Mouse (Mus musculus) heart, embryonic 15.5 days (tissue): ENCODE measurements around the gene Dut. TPM values are rescaled to one million over a fixed set of nuclear protein-coding genes. Genes with fewer than 3 reads are reported as not detected.

Source experiments
- ATAC-seq: fragments of 200-750 bp; cut with Nextera tagmentation; replicated peaks from 2 replicates; pipeline ENCODE4 v1.8.0; 2017; ENCODE audit warnings: low read depth, moderate TSS enrichment; ENCODE audit not compliant: insufficient number of reproducible peaks, insufficient read depth, low FRiP score
- H3K27ac ChIP-seq: fragments of 300-500 bp; sonication (generic); 2 replicates; pipeline ENCODE4 v1.5.1; 2015; ENCODE audit warnings: mild to moderate bottlenecking, inconsistent platforms
- H3K27me3 ChIP-seq: fragments of 300-500 bp; sonication (generic); 2 replicates; pipeline ENCODE4 v1.6.1; 2015; ENCODE audit warnings: inconsistent platforms
- H3K36me3 ChIP-seq: fragments of 300-500 bp; sonication (generic); 2 replicates; pipeline ENCODE4 v1.6.1; 2015; ENCODE audit warnings: mild to moderate bottlenecking, inconsistent platforms
- H3K4me1 ChIP-seq: fragments of 300-500 bp; sonication (generic); replicated peaks from 2 replicates; pipeline ENCODE4 v1.6.1; 2015; ENCODE audit warnings: inconsistent platforms
- H3K4me2 ChIP-seq: fragments of 300-500 bp; sonication (generic); 2 replicates; pipeline ENCODE4 v1.6.1; 2015; ENCODE audit warnings: inconsistent platforms, mild to moderate bottlenecking, moderate library complexity
- H3K4me3 ChIP-seq: fragments of 300-500 bp; sonication (generic); 2 replicates; pipeline ENCODE4 v1.5.1; 2015; ENCODE audit warnings: mild to moderate bottlenecking, inconsistent platforms
- H3K9ac ChIP-seq: fragments of 300-500 bp; sonication (generic); 2 replicates; pipeline ENCODE4 v1.6.1; 2015; ENCODE audit warnings: mild to moderate bottlenecking, inconsistent platforms
- H3K9me3 ChIP-seq: fragments of 300-500 bp; sonication (generic); replicated peaks from 2 replicates; pipeline ENCODE4 v1.6.1; 2016; ENCODE audit warnings: inconsistent platforms
- WGBS: fragments of 180-500 bp; shearing (Covaris S2); methylation state at CpG from one replicate; pipeline ENCODE4 v1.1.7; 2015; ENCODE audit warnings: mixed read lengths; 5-methylcytosine and 5-hydroxymethylcytosine counted together
- polyA plus RNA-seq: library from polyadenylated mRNA; unstranded; fragments of >200 nt; fragmentation: Nextera tagmentation; extraction: Ambion mirVana; gene quantifications from 2 replicates; pipeline ENCODE4 v1.2.1, GENCODE M21; 2015

The Dut gene
- polyA plus RNA-seq, 1 experiment from 2014 or later: 99.5 TPM

- Histone ChIP-seq H3K9ac (no peak overlapping the region), H3K4me1 (no peaks in the 10 kb centered on the region), H3K27ac (no peak overlapping the region), H3K36me3 (peaks cover 19% of the 10 kb centered on the region; the same call in 1 of the 2 replicates), H3K4me3 (no peak overlapping the region), H3K4me2 (no peak overlapping the region), H3K27me3 (no peaks in the 10 kb centered on the region), H3K9me3 (no peaks in the 10 kb centered on the region)
- no peak for ATAC-seq
- 76% methylated on average over 3 of the region's 3 CpGs for WGBS
These were observed 58.7 kb downstream of the Dut start for GRCm38 (mm10) chr2:125305671-125306070.

Other genes starting within 250 kb of the Dut start
- gene Slc24a5, start 179.1 kb upstream of the Dut start, polyA plus RNA-seq: 1.2 and 1.4 TPM in 2 replicates
- gene Myef2, start 123.5 kb upstream of the Dut start, polyA plus RNA-seq: 51.3 and 53.1 TPM in 2 replicates
- gene Ctxn2, start 110.5 kb upstream of the Dut start, polyA plus RNA-seq: not detected in 2 replicates
- not detected in 2 replicates for gene Slc12a1, start 94.7 kb upstream of the Dut start, polyA plus RNA-seq